Mouse (Mus musculus) MEL (cell line): ENCODE measurements around the gene Morf4l1. TPM values are rescaled to one million over a fixed set of nuclear protein-coding genes. Genes with fewer than 3 reads are reported as not detected.

Experiments
- DNase-seq: peaks from one replicate; pipeline ENCODE4 v3.0.0; 2011; ENCODE audit warnings: low read depth, low spot score
- H3K27ac ChIP-seq: 2 replicates; pipeline ENCODE4 v1.5.1; 2012; ENCODE audit warnings: low read depth, mild to moderate bottlenecking, control low read depth, low read length, moderate library complexity; ENCODE audit not compliant: control insufficient read depth
- H3K27me3 ChIP-seq, 2 experiments: fragments of 150-350 bp in 1 of 2; sonication (generic) in 1 of 2; 2 replicates each; pipeline ENCODE4 v1.6.1; 2012; ENCODE audit warnings: low read length in 2 of 2, mild to moderate bottlenecking in 2 of 2, improper control_type of control experiment in 1 of 2, moderate library complexity in 1 of 2; ENCODE audit not compliant: insufficient read depth in 2 of 2, control insufficient read depth in 1 of 2
- H3K36me3 ChIP-seq, 2 experiments: 2 replicates each; pipeline ENCODE4 v1.6.1; 2012 to 2014; ENCODE audit warnings: low read length in 2 of 2, improper control_type of control experiment in 1 of 2, inconsistent platforms in 1 of 2, mild to moderate bottlenecking in 1 of 2; ENCODE audit not compliant: insufficient read depth in 2 of 2, control insufficient read depth in 1 of 2
- H3K4me1 ChIP-seq, 2 experiments: fragments of 150-350 bp in 1 of 2; sonication (generic) in 1 of 2; 2 replicates each; pipeline ENCODE4 v1.6.1; 2012; ENCODE audit warnings: low read length in 2 of 2, improper control_type of control experiment in 1 of 2, mild to moderate bottlenecking in 1 of 2; ENCODE audit not compliant: insufficient read depth in 2 of 2, control insufficient read depth in 1 of 2
- H3K4me3 ChIP-seq, 2 experiments: fragments of 150-350 bp in 1 of 2; sonication (generic) in 1 of 2; 2 replicates each; pipeline ENCODE4 v1.5.1; 2012; ENCODE audit warnings: low read depth in 2 of 2, low read length in 2 of 2, mild to moderate bottlenecking in 2 of 2, moderate library complexity in 2 of 2, control low read depth in 1 of 2, improper control_type of control experiment in 1 of 2; ENCODE audit not compliant: control insufficient read depth in 1 of 2, insufficient read depth in 1 of 2
- H3K79me2 ChIP-seq: 2 replicates; pipeline ENCODE4 v1.6.1; 2012; ENCODE audit warnings: mild to moderate bottlenecking, low read length, moderate library complexity; ENCODE audit not compliant: control insufficient read depth, poor library complexity, insufficient read depth
- H3K9ac ChIP-seq: 2 replicates; pipeline ENCODE4 v1.6.1; 2012; ENCODE audit warnings: low read depth, mild to moderate bottlenecking, control low read depth, low read length, moderate library complexity; ENCODE audit not compliant: control insufficient read depth, poor library complexity, severe bottlenecking
- H3K9me3 ChIP-seq: fragments of 150-350 bp; sonication (generic); replicated peaks from 2 replicates; pipeline ENCODE4 v1.6.1; 2012; ENCODE audit warnings: mild to moderate bottlenecking, low read length, improper control_type of control experiment, moderate library complexity; ENCODE audit not compliant: insufficient read depth
- BHLHE40 ChIP-seq: IDR thresholded peaks from 2 replicates; pipeline ENCODE4 v1.6.1; 2012; ENCODE audit warnings: low read depth, mild to moderate bottlenecking, inconsistent platforms, low read length, improper control_type of control experiment, borderline replicate concordance
- CHD1 ChIP-seq: IDR thresholded peaks from 2 replicates; pipeline ENCODE4 v1.6.1; 2012; ENCODE audit warnings: low read depth, mild to moderate bottlenecking, inconsistent platforms, low read length, improper control_type of control experiment
- CTCF ChIP-seq, 3 experiments: IDR thresholded peaks in 2 of 3; conservative IDR thresholded peaks in 1 of 3; 2 replicates each; pipeline ENCODE4 v1.5.1; 2011 to 2012; ENCODE audit warnings: low read length in 3 of 3, low read depth in 2 of 3, mild to moderate bottlenecking in 2 of 3, improper control_type of control experiment in 1 of 3, inconsistent platforms in 1 of 3, mixed read lengths in 1 of 3, moderate library complexity in 1 of 3; ENCODE audit not compliant: control insufficient read depth in 1 of 3, insufficient read depth in 1 of 3, poor library complexity in 1 of 3, severe bottlenecking in 1 of 3
- E2F4 ChIP-seq: IDR thresholded peaks from 2 replicates; pipeline ENCODE4 v1.6.1; 2011; ENCODE audit warnings: low read depth, low read length, improper control_type of control experiment, borderline replicate concordance
- JUND ChIP-seq: IDR thresholded peaks from 2 replicates; pipeline ENCODE4 v1.6.1; 2011; ENCODE audit warnings: low read depth, mild to moderate bottlenecking, improper control_type of control experiment, low read length
- MAX ChIP-seq: IDR thresholded peaks from 2 replicates; pipeline ENCODE4 v1.6.1; 2011; ENCODE audit warnings: low read length, improper control_type of control experiment
- MAZ ChIP-seq: IDR thresholded peaks from 2 replicates; pipeline ENCODE4 v1.6.1; 2012; ENCODE audit warnings: low read depth, mild to moderate bottlenecking, inconsistent platforms, low read length, improper control_type of control experiment
- RAD21 ChIP-seq: IDR thresholded peaks from 2 replicates; pipeline ENCODE4 v1.6.1; 2011; ENCODE audit warnings: mild to moderate bottlenecking, low read depth, low read length, improper control_type of control experiment
- SMC3 ChIP-seq: IDR thresholded peaks from 2 replicates; pipeline ENCODE4 v1.6.1; 2011; ENCODE audit warnings: low read depth, low read length, improper control_type of control experiment
- TCF12 ChIP-seq: IDR thresholded peaks from 2 replicates; pipeline ENCODE4 v1.6.1; 2014; ENCODE audit warnings: low read depth, mild to moderate bottlenecking, inconsistent platforms, low read length, improper control_type of control experiment, moderate library complexity
- UBTF ChIP-seq: IDR thresholded peaks from 2 replicates; pipeline ENCODE4 v1.6.1; 2012; ENCODE audit warnings: low read depth, mild to moderate bottlenecking, inconsistent platforms, low read length, improper control_type of control experiment, moderate library complexity, borderline replicate concordance; ENCODE audit not compliant: insufficient read depth
- ZC3H11A ChIP-seq: IDR thresholded peaks from 2 replicates; pipeline ENCODE4 v1.6.1; 2012; ENCODE audit warnings: low read depth, mild to moderate bottlenecking, inconsistent platforms, low read length, improper control_type of control experiment
- ZMIZ1 ChIP-seq: IDR thresholded peaks from 2 replicates; pipeline ENCODE4 v1.6.1; 2012; ENCODE audit warnings: low read depth, mild to moderate bottlenecking, inconsistent platforms, low read length, improper control_type of control experiment, moderate library complexity
- ZNF384 ChIP-seq: IDR thresholded peaks from 2 replicates; pipeline ENCODE4 v1.6.1; 2012; ENCODE audit warnings: low read depth, mild to moderate bottlenecking, inconsistent platforms, low read length, improper control_type of control experiment
- polyA plus RNA-seq, 2 experiments: library from polyadenylated mRNA; stranded (reverse) in 1 of 2; unstranded in 1 of 2; fragments of >175 nt in 1 of 2; fragments of >200 nt in 1 of 2; gene quantifications; 2 replicates each; pipeline versions ENCODE4 v1.2.1 to v1.2.4; 2012; ENCODE audit warnings: low replicate concordance in 2 of 2, low read depth in 1 of 2; ENCODE audit not compliant: insufficient read length in 2 of 2, insufficient read depth in 1 of 2, missing spikeins in 1 of 2
- total RNA-seq: library from RNA; depleted of rRNA; stranded (reverse); fragments of 300-350 nt; gene quantifications from 2 replicates; pipeline ENCODE4 v1.2.3, GENCODE M21; 2012

Gene Morf4l1
- total and polyA plus RNA-seq, 3 experiments, result 107 to 292 (median 190) TPM

- no peak overlapping the region for H3K9ac ChIP-seq
- H3K27me3 ChIP-seq, result no peaks in the 10 kb centered on the region
- no peak overlapping the region for H3K27ac ChIP-seq
- no peaks in the 10 kb centered on the region for H3K9me3 ChIP-seq
- H3K36me3 ChIP-seq, result no peaks in the 10 kb centered on the region
- H3K4me1 ChIP-seq, result no peaks in the 10 kb centered on the region
- no peak for TF ChIP-seq SMC3
- TF ChIP-seq, all 39 proteins: peak for 0
- Histone ChIP-seq H3K79me2 (no peaks in the 10 kb centered on the region), H3K4me3 (no peak overlapping the region)
- no peak for DNase-seq
Measured at GRCm38 (mm10) chr9:90136678-90136965, 22.0 kb upstream of the Morf4l1 start.

- no peaks in the 10 kb centered on the region for H3K36me3 ChIP-seq
Measured at GRCm38 (mm10) chr9:90135963-90136677, 21.5 kb upstream of the Morf4l1 start.

GRCm38 (mm10) chr9:90135466-90135865 is 20.9 kb upstream of the Morf4l1 start:
- Histone ChIP-seq H3K27ac (no peak overlapping the region), H3K4me1 (no peaks in the 10 kb centered on the region), H3K27me3 (no peaks in the 10 kb centered on the region), H3K9me3 (no peaks in the 10 kb centered on the region), H3K9ac (no peak overlapping the region), H3K36me3 (no peaks in the 10 kb centered on the region), H3K4me3 (no peak overlapping the region), H3K79me2 (no peaks in the 10 kb centered on the region)
- DNase-seq, result no peak
- TF ChIP-seq UBTF (no peak), ZMIZ1 (no peak), CTCF (IDR thresholded peaks at IDR 0.05 in 2 of 3, conservative IDR thresholded peaks at IDR 0.05 in 1 of 3; ENCODE audit: control insufficient read depth in 1 of 3, insufficient read depth in 1 of 3, low read depth in 2 of 3, low read length in 3 of 3, poor library complexity in 1 of 3, severe bottlenecking in 1 of 3) (peak; percentile 9 to 10 (median 10); a peak in 2 of 6 replicates), RAD21 (no peak), ZC3H11A (no peak)

More at GRCm38 (mm10) chr9:90135963-90136677, 21.5 kb upstream of the Morf4l1 start:
- no peak overlapping the region for H3K9ac ChIP-seq
- no peak for DNase-seq
- H3K4me3 ChIP-seq, result no peak overlapping the region
- no peaks in the 10 kb centered on the region for H3K79me2 ChIP-seq
- no peaks in the 10 kb centered on the region for H3K9me3 ChIP-seq
- no peak overlapping the region for H3K27ac ChIP-seq
- no peak for TF ChIP-seq TCF12
- TF ChIP-seq BHLHE40, result no peak
- no peak for TF ChIP-seq CHD1
- no peak for TF ChIP-seq MAX
- no peak for TF ChIP-seq ZNF384
- TF ChIP-seq JUND, result no peak
- TF ChIP-seq E2F4, result no peak
- no peak for TF ChIP-seq MAZ
- H3K27me3 ChIP-seq, result no peaks in the 10 kb centered on the region
- no peaks in the 10 kb centered on the region for H3K4me1 ChIP-seq
